Mouse (Mus musculus): ENCODE data around the gene Duox1. TPM values are rescaled to one million over a fixed set of nuclear protein-coding genes. Genes with fewer than 3 reads are reported as not detected.

The Duox1 gene
- total and polyA plus RNA-seq, 3 experiments, result not detected

- no peak for ATAC-seq (ENCODE audit: extremely low read depth, insufficient number of reproducible peaks, low FRiP score, poor library complexity, severe bottlenecking)
- TF ChIP-seq GATA2 (IDR thresholded peaks at IDR 0.05; ENCODE audit: borderline replicate concordance, low read depth, low read length) (no peak), TAL1 (conservative IDR thresholded peaks at IDR 0.05; ENCODE audit: low read depth, low read length) (no peak), GATA1 (IDR thresholded peaks at IDR 0.05; ENCODE audit: borderline replicate concordance, low read length) (no peak), POLR2AphosphoS5 (IDR thresholded peaks at IDR 0.05; ENCODE audit: insufficient replicate concordance, low read depth, low read length) (no peak), CTCF (IDR thresholded peaks at IDR 0.05; ENCODE audit: low read depth, low read length) (no peak)
- H3K9me3 ChIP-seq (replicated peaks), result no peaks in the 10 kb centered on the region
- H3K4me3 ChIP-seq (ENCODE audit: low read depth, low read length), result no peak overlapping the region
- DNase-seq (ENCODE audit: low spot score), result no peak
- peaks cover 21% of the 10 kb centered on the region for H3K4me1 ChIP-seq (ENCODE audit: insufficient read depth, low read depth, low read length)
- H3K36me3 ChIP-seq (replicated peaks), result no peaks in the 10 kb centered on the region
- H3K27me3 ChIP-seq (ENCODE audit: insufficient read depth, low read length), result peaks cover 40% of the 10 kb centered on the region
These were observed 49.0 kb downstream of the Duox1 start for GRCm38 (mm10) chr2:122364352-122364944.

- no peak for TF ChIP-seq GATA2 (IDR thresholded peaks at IDR 0.05; ENCODE audit: borderline replicate concordance, low read depth, low read length)
- no peak for TF ChIP-seq TAL1 (conservative IDR thresholded peaks at IDR 0.05; ENCODE audit: low read depth, low read length)
- no peak for TF ChIP-seq CTCF (IDR thresholded peaks at IDR 0.05; ENCODE audit: low read depth, low read length)
- TF ChIP-seq GATA1 (IDR thresholded peaks at IDR 0.05; ENCODE audit: borderline replicate concordance, low read length), result no peak
- no peak for TF ChIP-seq POLR2AphosphoS5 (IDR thresholded peaks at IDR 0.05; ENCODE audit: insufficient replicate concordance, low read depth, low read length)
- no peak overlapping the region for H3K4me3 ChIP-seq (ENCODE audit: low read depth, low read length)
- no peaks in the 10 kb centered on the region for H3K36me3 ChIP-seq (replicated peaks)
- no peaks in the 10 kb centered on the region for H3K9me3 ChIP-seq (replicated peaks)
- peaks cover 29% of the 10 kb centered on the region for H3K4me1 ChIP-seq (ENCODE audit: insufficient read depth, low read depth, low read length)
- DNase-seq (ENCODE audit: low spot score) (no peak), ATAC-seq (ENCODE audit: extremely low read depth, insufficient number of reproducible peaks, low FRiP score, poor library complexity, severe bottlenecking) (no peak)
- peaks cover 43% of the 10 kb centered on the region for H3K27me3 ChIP-seq (ENCODE audit: insufficient read depth, low read length)
These were observed 49.9 kb downstream of the Duox1 start for GRCm38 (mm10) chr2:122365244-122365866.

GRCm38 (mm10) chr2:122366039-122366438 lies 50.6 kb downstream of the Duox1 start:
- Histone ChIP-seq H3K4me3 (ENCODE audit: low read depth, low read length) (no peak overlapping the region), H3K4me1 (ENCODE audit: insufficient read depth, low read depth, low read length) (peaks cover 31% of the 10 kb centered on the region), H3K9me3 (replicated peaks) (no peaks in the 10 kb centered on the region), H3K36me3 (replicated peaks) (no peaks in the 10 kb centered on the region), H3K27me3 (ENCODE audit: insufficient read depth, low read length) (peaks cover 45% of the 10 kb centered on the region)
- TF ChIP-seq POLR2AphosphoS5 (IDR thresholded peaks at IDR 0.05; ENCODE audit: insufficient replicate concordance, low read depth, low read length) (no peak), TAL1 (conservative IDR thresholded peaks at IDR 0.05; ENCODE audit: low read depth, low read length) (no peak), GATA1 (IDR thresholded peaks at IDR 0.05; ENCODE audit: borderline replicate concordance, low read length) (no peak), CTCF (IDR thresholded peaks at IDR 0.05; ENCODE audit: low read depth, low read length) (no peak), GATA2 (IDR thresholded peaks at IDR 0.05; ENCODE audit: borderline replicate concordance, low read depth, low read length) (no peak)
- ATAC-seq (ENCODE audit: extremely low read depth, insufficient number of reproducible peaks, low FRiP score, poor library complexity, severe bottlenecking) (no peak), DNase-seq (ENCODE audit: low spot score) (no peak)

GRCm38 (mm10) chr2:122366706-122367105 lies 51.2 kb downstream of the Duox1 start:
- Histone ChIP-seq H3K27me3 (ENCODE audit: insufficient read depth, low read length) (peaks cover 45% of the 10 kb centered on the region), H3K4me3 (ENCODE audit: low read depth, low read length) (no peak overlapping the region), H3K9me3 (replicated peaks) (no peaks in the 10 kb centered on the region), H3K36me3 (replicated peaks) (no peaks in the 10 kb centered on the region), H3K4me1 (ENCODE audit: insufficient read depth, low read depth, low read length) (peaks cover 31% of the 10 kb centered on the region)
- no peak for ATAC-seq (ENCODE audit: extremely low read depth, insufficient number of reproducible peaks, low FRiP score, poor library complexity, severe bottlenecking)
- DNase-seq (ENCODE audit: low spot score), result no peak
- no peak for TF ChIP-seq CTCF (IDR thresholded peaks at IDR 0.05; ENCODE audit: low read depth, low read length)
- TF ChIP-seq POLR2AphosphoS5 (IDR thresholded peaks at IDR 0.05; ENCODE audit: insufficient replicate concordance, low read depth, low read length), result no peak
- no peak for TF ChIP-seq GATA2 (IDR thresholded peaks at IDR 0.05; ENCODE audit: borderline replicate concordance, low read depth, low read length)
- TF ChIP-seq GATA1 (IDR thresholded peaks at IDR 0.05; ENCODE audit: borderline replicate concordance, low read length), result no peak
- no peak for TF ChIP-seq TAL1 (conservative IDR thresholded peaks at IDR 0.05; ENCODE audit: low read depth, low read length)

- Histone ChIP-seq H3K36me3 (replicated peaks) (no peaks in the 10 kb centered on the region), H3K4me3 (ENCODE audit: low read depth, low read length) (no peak overlapping the region), H3K4me1 (ENCODE audit: insufficient read depth, low read depth, low read length) (peaks cover 31% of the 10 kb centered on the region), H3K9me3 (replicated peaks) (no peaks in the 10 kb centered on the region), H3K27me3 (ENCODE audit: insufficient read depth, low read length) (peaks cover 41% of the 10 kb centered on the region)
- TF ChIP-seq GATA2 (IDR thresholded peaks at IDR 0.05; ENCODE audit: borderline replicate concordance, low read depth, low read length) (no peak), TAL1 (conservative IDR thresholded peaks at IDR 0.05; ENCODE audit: low read depth, low read length) (no peak), CTCF (IDR thresholded peaks at IDR 0.05; ENCODE audit: low read depth, low read length) (no peak), GATA1 (IDR thresholded peaks at IDR 0.05; ENCODE audit: borderline replicate concordance, low read length) (no peak), POLR2AphosphoS5 (IDR thresholded peaks at IDR 0.05; ENCODE audit: insufficient replicate concordance, low read depth, low read length) (no peak)
- DNase-seq (ENCODE audit: low spot score) (no peak), ATAC-seq (ENCODE audit: extremely low read depth, insufficient number of reproducible peaks, low FRiP score, poor library complexity, severe bottlenecking) (no peak)
These were observed 51.7 kb downstream of the Duox1 start for GRCm38 (mm10) chr2:122367181-122367580.

- no peaks in the 10 kb centered on the region for H3K9me3 ChIP-seq (replicated peaks)
- no peak for ATAC-seq (ENCODE audit: extremely low read depth, insufficient number of reproducible peaks, low FRiP score, poor library complexity, severe bottlenecking)
- H3K4me1 ChIP-seq (ENCODE audit: insufficient read depth, low read depth, low read length), result peaks cover 31% of the 10 kb centered on the region
These were observed 52.2 kb downstream of the Duox1 start for GRCm38 (mm10) chr2:122367701-122368080.

More at GRCm38 (mm10) chr2:122367701-122368080, 52.2 kb downstream of the Duox1 start:
- Histone ChIP-seq H3K36me3 (replicated peaks) (no peaks in the 10 kb centered on the region), H3K27me3 (ENCODE audit: insufficient read depth, low read length) (peaks cover 39% of the 10 kb centered on the region), H3K4me3 (ENCODE audit: low read depth, low read length) (no peak overlapping the region)
- no peak for DNase-seq (ENCODE audit: low spot score)
- TF ChIP-seq POLR2AphosphoS5 (IDR thresholded peaks at IDR 0.05; ENCODE audit: insufficient replicate concordance, low read depth, low read length), result no peak
- TF ChIP-seq GATA1 (IDR thresholded peaks at IDR 0.05; ENCODE audit: borderline replicate concordance, low read length), result no peak
- TF ChIP-seq CTCF (IDR thresholded peaks at IDR 0.05; ENCODE audit: low read depth, low read length), result no peak
- TF ChIP-seq GATA2 (IDR thresholded peaks at IDR 0.05; ENCODE audit: borderline replicate concordance, low read depth, low read length), result no peak
- TF ChIP-seq TAL1 (conservative IDR thresholded peaks at IDR 0.05; ENCODE audit: low read depth, low read length), result no peak

All from G1E (cell line).